Mouse (Mus musculus): ENCODE measurements around the gene Plekhh3.
A peak's percentile ranks its signal among the peaks of the same experiment; 100 is the strongest.
"Not testable (repeated sequence)": the region's sequence is repeated elsewhere in the genome, so short reads cannot be mapped to it uniquely, and the experiment has no call there.

Plekhh3 gene

DNA sequence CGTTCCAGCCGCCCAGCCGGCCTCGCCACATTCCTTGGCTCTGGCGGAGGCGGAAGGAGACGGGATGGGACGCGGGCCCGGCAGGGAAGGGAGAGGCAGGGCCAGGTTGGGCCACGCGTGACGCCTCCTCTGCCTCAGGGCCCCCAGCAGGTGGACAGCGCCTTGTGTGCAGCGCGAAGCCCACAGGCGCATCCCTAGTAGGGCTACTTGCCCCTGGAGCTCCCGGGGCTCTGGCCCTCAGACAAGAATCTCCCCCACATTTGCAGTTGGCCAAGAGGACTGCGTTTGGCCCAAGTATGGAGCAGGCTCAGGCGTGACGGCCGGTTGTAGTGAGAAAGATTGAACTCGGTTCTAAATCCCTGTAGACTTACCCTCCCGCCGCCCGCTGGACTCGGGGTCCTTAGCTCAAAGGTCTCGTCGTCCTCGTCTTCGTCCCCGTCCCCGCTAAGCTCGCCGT lies 769 bp downstream of the Plekhh3 start, which contains the start of gene Cntnap1:
Cntnap1 (plus strand) TSS at position 170 of the 457 bp plus-strand sequence.
- DNase-seq (ENCODE audit: low read depth) = no peak

- DNase-seq (ENCODE audit: low read depth) = no peak
Observed at GRCm38 (mm10) chr11:101169301-101170107, 1.6 kb downstream of the Plekhh3 start.

GRCm38 (mm10) chr11:101168301-101168980 lies 2.7 kb downstream of the Plekhh3 start:
- peak; percentile 74 for DNase-seq (ENCODE audit: low read depth)

DNA sequence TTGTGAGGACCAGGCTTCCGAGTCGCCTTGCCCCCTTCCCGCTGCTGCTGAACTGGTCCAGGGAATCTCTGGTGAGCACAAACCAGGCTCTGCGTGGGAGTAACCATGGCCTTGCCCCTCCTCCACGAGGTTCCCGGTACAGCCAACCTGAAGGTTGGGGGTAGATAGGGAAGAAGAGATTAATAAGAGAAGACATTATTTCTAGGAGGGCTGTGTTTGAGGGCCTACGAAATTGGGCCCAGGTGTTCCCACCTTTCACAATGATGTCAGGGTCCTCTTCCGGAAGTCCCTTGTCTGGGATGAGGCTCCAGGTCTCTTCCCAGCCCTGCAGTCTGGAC lies 3.2 kb downstream of the Plekhh3 start:
- no peak for DNase-seq (ENCODE audit: low read depth)

- peak; percentile 45 for DNase-seq (ENCODE audit: low read depth)
Observed at GRCm38 (mm10) chr11:101167211-101167962, 3.8 kb downstream of the Plekhh3 start.

DNA sequence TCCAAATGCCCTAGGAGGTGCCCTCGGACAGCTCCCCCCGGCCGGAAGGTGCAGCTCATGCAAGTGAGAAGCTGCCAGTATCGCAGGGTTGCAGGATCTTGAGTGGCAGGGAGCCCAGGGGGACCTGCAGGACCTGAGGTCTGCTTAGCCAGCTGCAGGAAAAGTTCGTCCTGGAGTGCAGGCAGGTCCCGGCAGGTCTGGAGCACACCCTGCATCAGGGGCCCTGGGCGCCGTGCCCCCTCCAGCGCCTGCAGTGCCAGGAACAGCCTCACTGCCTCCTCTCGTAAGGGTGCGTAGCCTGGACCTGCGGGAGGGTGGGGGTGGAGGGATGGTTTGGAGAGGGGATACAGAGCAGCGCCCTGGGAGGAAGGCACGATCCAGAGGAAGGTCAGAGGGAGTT lies 4.8 kb downstream of the Plekhh3 start:
- no peak for DNase-seq (ENCODE audit: low read depth)

DNA sequence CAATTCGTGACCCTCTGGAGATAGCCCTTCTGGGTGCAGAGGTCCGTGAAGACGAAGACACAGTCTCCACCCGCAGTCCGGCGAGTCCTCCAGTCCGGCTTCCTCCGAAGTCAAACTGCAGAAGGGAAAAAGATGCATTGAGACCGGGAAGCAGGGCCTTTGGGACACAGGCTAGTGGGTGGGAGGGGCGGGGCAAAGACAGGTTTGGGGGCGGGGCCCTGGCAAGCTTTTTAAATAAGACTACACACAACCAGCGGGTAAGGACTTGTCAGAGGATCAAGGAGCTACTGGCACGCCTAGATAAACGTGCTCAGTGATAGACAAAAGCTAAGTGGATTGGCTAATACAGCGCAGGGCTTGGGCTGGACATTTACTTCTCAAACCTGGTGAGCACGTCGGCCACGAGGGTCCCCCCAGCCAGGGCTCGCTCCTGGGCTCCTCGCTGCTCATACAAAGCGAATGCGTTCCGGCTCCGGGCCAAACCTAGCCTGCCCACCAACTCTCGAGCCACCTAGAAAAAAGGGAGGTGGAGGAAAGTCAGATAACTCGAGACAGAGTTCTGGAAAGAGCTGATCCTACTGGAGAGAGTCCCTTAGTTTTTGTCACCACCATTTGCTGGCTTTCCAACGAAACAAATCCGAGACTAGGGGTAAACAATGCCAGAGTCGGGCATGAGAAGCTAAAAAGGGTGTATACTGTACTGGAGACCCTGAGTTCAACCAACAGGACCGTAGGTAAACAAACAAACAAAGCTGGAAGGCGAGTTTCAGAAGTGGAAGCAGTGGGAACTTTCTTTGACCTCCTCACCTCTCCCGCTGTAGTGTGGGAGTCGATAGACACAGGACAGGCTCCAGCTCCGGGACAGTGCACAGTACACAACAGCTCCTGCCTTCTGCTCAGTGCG lies 6.2 kb downstream of the Plekhh3 start:
- DNase-seq (ENCODE audit: low read depth) = no peak

- DNase-seq (ENCODE audit: low read depth) = no peak
Observed at GRCm38 (mm10) chr11:101164351-101164665, 6.8 kb downstream of the Plekhh3 start.

GRCm38 (mm10) chr11:101163476-101164350 lies 7.4 kb downstream of the Plekhh3 start:
- no peak for DNase-seq (ENCODE audit: low read depth)

DNA sequence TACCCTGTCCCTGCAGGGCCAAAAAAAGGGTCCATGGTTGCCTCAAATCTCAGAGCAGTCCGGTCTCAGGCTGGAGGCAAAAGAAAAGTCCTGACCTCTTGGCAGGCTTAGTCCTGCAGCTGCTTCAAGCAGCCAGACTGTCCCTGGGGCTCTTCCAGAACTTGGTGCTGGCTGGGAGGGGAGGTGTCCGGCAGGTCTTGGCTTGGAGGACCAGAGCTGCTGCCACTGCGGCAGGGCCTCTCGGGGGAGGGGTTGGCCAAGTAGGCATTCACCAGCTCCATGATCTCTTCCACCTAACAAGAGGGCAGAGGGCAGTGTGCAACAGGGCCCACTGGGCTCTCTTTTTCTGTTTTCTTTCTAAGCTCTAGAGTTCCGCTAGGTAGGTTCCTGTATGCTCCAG lies 8.4 kb downstream of the Plekhh3 start:
- no peak for DNase-seq (ENCODE audit: low read depth)

DNA sequence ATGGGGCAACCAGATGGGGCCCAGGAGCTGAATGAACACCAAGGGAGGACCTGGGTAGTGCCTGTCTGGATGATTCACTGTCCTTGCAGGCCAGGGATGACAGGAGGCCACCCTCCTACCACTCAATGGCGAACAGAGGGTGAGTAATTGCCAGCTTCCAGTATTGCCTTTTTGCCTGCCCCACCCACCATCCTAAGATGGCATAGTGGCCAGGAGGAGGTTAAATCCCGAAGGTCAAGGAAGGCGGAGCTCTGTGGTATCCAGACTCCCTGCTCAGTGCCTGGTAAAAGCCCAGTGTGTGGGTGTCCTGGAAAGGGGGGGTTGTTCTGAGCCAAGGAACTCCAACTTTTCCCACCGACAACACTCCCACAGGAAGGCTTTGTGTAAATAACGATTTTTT lies 8.8 kb downstream of the Plekhh3 start:
- no peak for DNase-seq (ENCODE audit: low read depth)

DNA sequence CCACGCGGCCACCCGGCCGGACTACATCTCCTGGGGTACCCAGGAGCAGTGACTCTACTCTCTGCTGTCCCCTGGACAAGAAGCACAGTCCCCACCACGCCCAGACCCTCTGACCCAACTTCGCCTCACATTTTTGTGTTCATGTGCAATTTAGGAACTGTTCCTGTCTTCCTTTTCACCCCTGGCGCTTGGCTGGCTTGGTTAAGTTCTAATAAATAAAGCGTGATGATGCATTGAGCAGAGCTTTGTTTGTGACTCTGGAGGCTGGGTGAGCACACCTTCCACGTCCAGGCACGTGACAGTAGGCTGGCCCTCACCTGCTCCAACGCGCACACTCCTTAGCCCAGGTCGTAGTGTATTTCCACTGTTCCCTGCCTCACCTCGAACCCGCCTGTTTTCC lies 9.6 kb downstream of the Plekhh3 start:
- no peak for DNase-seq (ENCODE audit: low read depth)

GRCm38 (mm10) chr11:101160981-101161505 lies 10.1 kb downstream of the Plekhh3 start:
- DNase-seq (ENCODE audit: low read depth) = not testable (repeated sequence)

DNA sequence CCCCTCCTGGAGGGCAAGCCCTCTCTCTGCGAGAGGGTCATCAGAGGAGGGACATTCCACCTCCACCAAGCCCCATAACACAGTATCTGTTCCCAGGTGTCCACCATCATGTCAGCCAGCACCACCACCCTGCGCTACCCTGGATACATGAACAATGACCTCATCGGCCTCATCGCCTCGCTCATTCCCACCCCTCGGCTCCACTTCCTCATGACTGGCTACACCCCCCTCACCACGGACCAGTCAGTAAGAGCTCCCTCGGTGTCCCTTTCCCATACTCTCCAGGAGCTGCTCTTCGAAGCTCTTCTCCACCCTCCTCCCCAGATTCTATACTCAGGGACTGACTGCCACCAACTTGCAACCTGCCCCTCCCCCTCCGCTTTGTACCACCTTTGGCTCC lies 11.0 kb downstream of the Plekhh3 start:
- not testable (repeated sequence) for DNase-seq (ENCODE audit: low read depth)

GRCm38 (mm10) chr11:101155728-101156371 lies 15.3 kb downstream of the Plekhh3 start, which contains the start of gene Tubg2:
Gene Tubg2, plus strand, starts transcription at chr11:101155907.
- no peak for DNase-seq (ENCODE audit: low read depth)

- DNase-seq (ENCODE audit: low read depth) = no peak
Observed at GRCm38 (mm10) chr11:101155151-101155550, 16.0 kb downstream of the Plekhh3 start.

GRCm38 (mm10) chr11:101154648-101155047 lies 16.5 kb downstream of the Plekhh3 start:
- DNase-seq (ENCODE audit: low read depth) = no peak

DNA sequence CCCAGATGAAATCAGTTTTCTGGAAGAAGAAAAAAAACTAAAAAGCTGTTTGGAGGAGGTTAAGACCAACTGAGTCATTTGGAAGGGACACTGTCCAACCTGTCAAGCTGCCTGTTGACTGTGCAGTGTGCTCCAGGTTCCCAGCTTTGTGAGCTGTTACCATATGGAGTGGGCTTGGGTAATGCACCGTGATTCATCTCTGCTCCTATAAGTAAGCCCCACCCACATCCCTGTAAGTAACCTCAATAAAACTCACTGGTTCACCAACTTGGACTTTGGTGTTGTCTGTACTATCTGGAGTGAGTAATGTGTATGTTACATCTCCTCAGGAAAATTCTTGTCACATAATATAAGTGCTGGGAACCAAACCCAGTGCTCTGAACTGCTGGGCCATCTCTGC lies 18.3 kb downstream of the Plekhh3 start:
- peak; percentile 41 for DNase-seq (ENCODE audit: low read depth)

DNA sequence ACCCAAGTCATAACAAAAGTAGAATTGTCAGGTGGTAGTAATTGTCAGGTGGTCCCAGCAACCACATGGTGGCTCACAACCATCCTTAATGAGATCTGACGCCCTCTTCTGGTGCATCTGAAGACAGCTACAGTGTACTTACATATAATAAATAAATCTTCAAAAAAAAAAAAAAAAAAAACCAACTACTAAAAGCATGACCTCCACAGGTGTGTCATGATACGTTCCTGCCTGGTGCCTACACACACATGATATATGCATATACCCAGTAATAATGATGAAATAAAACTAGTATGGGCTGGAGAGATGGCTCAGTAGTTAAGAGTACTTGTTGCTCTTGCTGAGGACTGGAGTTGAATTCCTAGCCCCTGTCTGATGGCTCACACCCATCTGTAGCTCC lies 20.1 kb downstream of the Plekhh3 start:
- no peak for DNase-seq (ENCODE audit: low read depth)
